Mouse (Mus musculus): ENCODE results near the gene Ptprm.

DNA sequence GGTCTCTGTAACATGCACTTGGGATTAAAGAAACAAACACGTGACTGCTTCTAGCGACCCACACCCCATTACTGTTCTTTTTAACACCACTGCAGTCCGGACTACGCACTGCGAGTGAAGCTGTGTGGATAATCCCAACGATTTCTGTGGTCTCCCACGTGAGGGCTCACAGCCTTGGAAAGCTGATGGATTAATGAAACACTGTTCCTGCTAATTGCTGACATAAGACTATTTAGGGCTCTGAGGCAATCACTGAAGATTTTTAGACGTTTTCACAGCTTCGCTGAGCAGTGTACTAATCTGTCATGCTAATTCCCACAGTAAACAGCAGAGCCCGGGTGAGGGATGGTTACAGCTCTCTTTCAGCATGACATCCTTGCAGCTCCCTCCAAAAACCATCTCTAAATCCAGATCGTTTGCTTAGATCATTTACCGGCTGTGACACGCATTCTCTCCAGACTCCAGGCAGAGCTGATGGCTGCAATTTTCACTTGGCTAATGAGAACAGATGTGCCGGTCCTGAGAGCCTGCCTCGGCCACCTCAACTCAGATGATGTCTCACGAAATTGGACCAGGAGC is 63.5 kb downstream of the Ptprm start:
- TF ChIP-seq POLR2A (IDR thresholded peaks at IDR 0.05; ENCODE audit: control insufficient read depth in 1 of 2, insufficient read depth in 1 of 2, low read depth in 1 of 2, low read length in 2 of 2, poor library complexity in 1 of 2): no peak
- TF ChIP-seq CTCF (IDR thresholded peaks at IDR 0.05 in 2 of 3, conservative IDR thresholded peaks at IDR 0.05 in 1 of 3; ENCODE audit: control insufficient read depth in 1 of 3, insufficient read depth in 1 of 3, low read depth in 2 of 3, low read length in 3 of 3, poor library complexity in 1 of 3, severe bottlenecking in 1 of 3): no peak
- no peak for TF ChIP-seq MAX (IDR thresholded peaks at IDR 0.05; ENCODE audit: low read length)
- TF ChIP-seq TBP (IDR thresholded peaks at IDR 0.05; ENCODE audit: low read depth, low read length): no peak
- no peak for TF ChIP-seq CHD1 (IDR thresholded peaks at IDR 0.05; ENCODE audit: low read depth, low read length)
- no peak for TF ChIP-seq TAL1 (IDR thresholded peaks at IDR 0.05; ENCODE audit: low read length)
- TF ChIP-seq CHD2 (IDR thresholded peaks at IDR 0.05; ENCODE audit: low read length): no peak
- TF ChIP-seq ELF1 (IDR thresholded peaks at IDR 0.05; ENCODE audit: low read depth, low read length): no peak
- TF ChIP-seq GATA1 (IDR thresholded peaks at IDR 0.05; ENCODE audit: low read depth, low read length): no peak
- TF ChIP-seq KAT2A (conservative IDR thresholded peaks at IDR 0.05; ENCODE audit: low read depth, low read length): no peak
- TF ChIP-seq TCF12 (IDR thresholded peaks at IDR 0.05; ENCODE audit: low read depth, low read length): no peak
